Mouse (Mus musculus) heart, embryonic 14.5 days (tissue): ENCODE measurements around the gene Gm10591. TPM values are rescaled to one million over a fixed set of nuclear protein-coding genes. Genes with fewer than 3 reads are reported as not detected.
"Not testable (repeated sequence)": the region's sequence is repeated elsewhere in the genome, so short reads cannot be mapped to it uniquely, and the experiment has no call there.

Experiments
- ATAC-seq: fragments of 200-750 bp; cut with Nextera tagmentation; 2 replicates; pipeline ENCODE4 v1.8.0; 2017; ENCODE audit warnings: low read depth, moderate TSS enrichment; ENCODE audit not compliant: insufficient number of reproducible peaks, insufficient read depth, low FRiP score
- H3K27ac ChIP-seq, 2 experiments: fragments of 200-500 bp in 1 of 2; fragments of 300-500 bp in 1 of 2; sonication (generic) in 1 of 2; replicated peaks in 1 of 2; 2 replicates each; pipeline ENCODE4 v1.5.1; 2012 to 2014; ENCODE audit warnings: low read depth in 2 of 2, low read length in 2 of 2, control low read depth in 1 of 2, mild to moderate bottlenecking in 1 of 2, mixed read lengths in 1 of 2; ENCODE audit not compliant: control insufficient read depth in 1 of 2, insufficient read depth in 1 of 2
- H3K27me3 ChIP-seq: fragments of 300-500 bp; sonication (generic); 2 replicates; pipeline ENCODE4 v1.6.1; 2014; ENCODE audit warnings: mild to moderate bottlenecking, low read length, control low read depth; ENCODE audit not compliant: control insufficient read depth, insufficient read depth
- H3K36me3 ChIP-seq: fragments of 300-500 bp; sonication (generic); 2 replicates; pipeline ENCODE4 v1.6.1; 2014; ENCODE audit warnings: mild to moderate bottlenecking, control low read depth, low read length, mixed read lengths; ENCODE audit not compliant: control insufficient read depth, insufficient read depth
- H3K4me1 ChIP-seq, 2 experiments: fragments of 200-500 bp in 1 of 2; fragments of 300-500 bp in 1 of 2; sonication (generic) in 1 of 2; 2 replicates each; pipeline ENCODE4 v1.6.1; 2012 to 2014; ENCODE audit warnings: low read length in 2 of 2, control low read depth in 1 of 2, mixed read lengths in 1 of 2; ENCODE audit not compliant: control insufficient read depth in 2 of 2, insufficient read depth in 2 of 2
- H3K4me2 ChIP-seq: fragments of 300-500 bp; sonication (generic); 2 replicates; pipeline ENCODE4 v1.6.1; 2014; ENCODE audit warnings: mild to moderate bottlenecking, low read length
- H3K4me3 ChIP-seq, 2 experiments: fragments of 200-500 bp in 1 of 2; fragments of 300-500 bp in 1 of 2; sonication (generic) in 1 of 2; 2 replicates each; pipeline ENCODE4 v1.5.1; 2012 to 2014; ENCODE audit warnings: low read length in 2 of 2, mild to moderate bottlenecking in 2 of 2, control low read depth in 1 of 2, low read depth in 1 of 2, moderate library complexity in 1 of 2; ENCODE audit not compliant: control insufficient read depth in 1 of 2, insufficient read depth in 1 of 2
- H3K9ac ChIP-seq: fragments of 300-500 bp; sonication (generic); 2 replicates; pipeline ENCODE4 v1.6.1; 2014; ENCODE audit warnings: mild to moderate bottlenecking, low read length
- H3K9me3 ChIP-seq: fragments of 300-500 bp; sonication (generic); 2 replicates; pipeline ENCODE4 v1.6.1; 2016; ENCODE audit warnings: low read length, control low read depth; ENCODE audit not compliant: control insufficient read depth
- WGBS: fragments of 180-500 bp; shearing (Covaris S2); extraction: QIAGEN DNeasy Blood & Tissue Kit; methylation state at CpG from one replicate; pipeline ENCODE4 v1.1.7; 2014; 5-methylcytosine and 5-hydroxymethylcytosine counted together
- polyA plus RNA-seq: library from polyadenylated mRNA; unstranded; fragments of >200 nt; fragmentation: Nextera tagmentation; extraction: Ambion mirVana; gene quantifications from 2 replicates; pipeline ENCODE4 v1.2.1, GENCODE M21; 2014

Gm10591 gene
- polyA plus RNA-seq: 1.5 TPM in 1 of 2 replicates, not detected in the other

DNA sequence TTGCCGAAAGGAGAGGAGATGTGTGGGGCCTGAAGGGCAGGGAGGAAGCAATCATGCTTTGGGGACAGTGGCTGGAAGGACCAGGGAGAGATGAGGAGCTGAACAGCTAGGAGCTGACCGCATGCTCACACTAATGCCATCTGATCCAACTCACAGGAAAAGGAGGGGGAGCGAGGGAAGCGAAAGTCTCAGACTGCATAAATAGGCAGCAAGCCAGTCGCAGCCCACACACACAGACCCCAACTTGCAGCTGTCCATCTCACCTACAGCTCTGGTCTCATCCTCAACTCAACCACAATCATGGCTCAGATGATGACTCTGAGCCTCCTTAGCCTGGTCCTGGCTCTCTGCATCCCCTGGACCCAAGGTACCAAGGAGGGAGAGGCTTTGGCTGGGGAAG is at the start of gene Gm10591:
Gm10591 (plus strand) TSS at position 301 of the 400 bp plus-strand sequence.
- not testable (repeated sequence) for H3K27me3 ChIP-seq, ATAC-seq, H3K9me3 ChIP-seq, H3K9ac ChIP-seq, H3K27ac ChIP-seq, H3K36me3 ChIP-seq, H3K4me1 ChIP-seq, H3K4me2 ChIP-seq, H3K4me3 ChIP-seq
- no CpG with 5 or more reads among the region's 5 CpGs for WGBS

DNA sequence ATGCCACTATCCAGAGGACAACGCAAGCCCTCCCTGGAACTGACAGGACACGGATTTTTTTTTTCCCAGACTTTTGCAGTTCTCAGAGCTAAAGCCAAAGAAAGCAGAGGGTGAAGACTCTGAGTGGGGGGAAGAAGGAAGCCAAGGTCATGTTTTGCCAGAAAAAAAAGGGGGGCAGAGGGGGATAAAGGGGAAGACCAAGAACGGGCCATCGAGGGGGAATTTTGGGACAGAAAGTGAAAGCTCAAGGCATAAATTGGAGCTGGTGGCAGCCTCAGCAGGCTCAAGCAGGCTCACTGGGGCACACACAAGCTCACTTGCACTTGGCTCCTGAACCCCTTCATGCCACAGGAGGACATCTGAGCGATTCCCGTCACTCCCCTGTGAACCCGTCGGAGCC is 17.4 kb downstream of the Gm10591 start, which contains the start of gene Gm2564:
Gm2564 (plus strand) TSS at position 301 of the 400 bp plus-strand sequence.
- not testable (repeated sequence) for ATAC-seq, H3K36me3 ChIP-seq, H3K9ac ChIP-seq, H3K27ac ChIP-seq, H3K27me3 ChIP-seq, H3K4me1 ChIP-seq, H3K4me3 ChIP-seq, H3K9me3 ChIP-seq, H3K4me2 ChIP-seq
- no CpG with 5 or more reads among the region's 8 CpGs for WGBS

DNA sequence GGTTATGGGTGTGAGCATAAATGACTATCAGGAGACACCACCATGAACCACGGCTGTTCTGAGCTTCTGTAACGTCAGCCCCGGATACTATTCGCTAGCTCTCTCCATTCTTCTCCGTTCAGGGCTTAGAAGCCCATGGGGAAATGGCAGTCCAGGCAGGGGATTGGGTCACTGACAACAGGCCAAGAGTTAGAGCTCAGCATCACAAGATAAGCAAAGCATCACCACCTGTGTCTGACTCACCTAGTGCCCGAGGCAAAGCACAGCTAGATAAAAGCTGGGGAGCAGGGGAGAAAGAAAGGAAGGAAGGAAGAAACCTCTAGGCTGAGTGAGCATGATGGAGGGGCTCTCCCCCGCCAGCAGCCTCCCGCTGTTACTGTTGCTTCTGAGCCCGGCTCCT is 43.0 kb downstream of the Gm10591 start, which contains the start of gene Ccl27b:
Ccl27b (plus strand) TSS at position 301 of the 400 bp plus-strand sequence.
- ATAC-seq, H3K4me3 ChIP-seq, H3K4me1 ChIP-seq, H3K27me3 ChIP-seq, H3K9ac ChIP-seq, H3K9me3 ChIP-seq, H3K4me2 ChIP-seq, H3K36me3 ChIP-seq, H3K27ac ChIP-seq: not testable (repeated sequence)
- WGBS: no CpG with 5 or more reads among the region's 9 CpGs

DNA sequence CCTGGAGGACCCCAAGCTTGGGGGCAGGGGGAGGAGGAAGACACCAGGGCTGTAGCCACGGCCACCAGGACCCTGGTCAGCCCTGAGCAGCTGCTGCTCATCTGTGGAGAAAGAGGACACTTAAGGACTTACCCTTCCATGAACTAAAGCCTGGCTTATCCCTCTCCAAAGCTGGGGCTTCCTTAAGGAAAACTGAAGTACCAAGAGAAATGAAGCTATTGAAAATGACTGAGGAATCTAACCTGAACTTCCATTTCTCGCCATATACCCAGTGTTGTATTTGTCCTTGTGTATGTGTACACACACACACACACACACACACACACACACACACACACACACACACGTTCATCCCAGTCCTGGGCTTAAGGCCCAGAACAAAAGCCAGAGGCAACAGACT is 49.8 kb downstream of the Gm10591 start, which contains the start of gene Il11ra2:
Il11ra2 (minus strand) TSS at position 101 of the 400 bp plus-strand sequence.
- H3K9me3 ChIP-seq, H3K9ac ChIP-seq, H3K27ac ChIP-seq, H3K4me1 ChIP-seq, H3K36me3 ChIP-seq, H3K27me3 ChIP-seq, H3K4me3 ChIP-seq, ATAC-seq, H3K4me2 ChIP-seq: not testable (repeated sequence)
- WGBS: no CpG with 5 or more reads among the region's 3 CpGs

Other genes starting within 250 kb of the Gm10591 start
- not detected in 2 replicates for gene Gm21586, start 172.8 kb upstream of the Gm10591 start, polyA plus RNA-seq
- gene Gm2163, start 145.4 kb upstream of the Gm10591 start, polyA plus RNA-seq: not detected in 2 replicates
- not detected in 2 replicates for gene Fam205a2, start 84.0 kb upstream of the Gm10591 start, polyA plus RNA-seq
- gene Gm2564, start 17.5 kb downstream of the Gm10591 start, polyA plus RNA-seq: not detected in 2 replicates
- gene Ccl27b, start 43.1 kb downstream of the Gm10591 start, polyA plus RNA-seq: not detected in 2 replicates
- not detected in 2 replicates for gene Il11ra2, start 49.7 kb downstream of the Gm10591 start, polyA plus RNA-seq
- gene 4930578G10Rik, start 123.3 kb downstream of the Gm10591 start, polyA plus RNA-seq: 0.38 TPM in 1 of 2 replicates, not detected in the other
- gene Ccl19, start 144.4 kb downstream of the Gm10591 start, polyA plus RNA-seq: not detected in 2 replicates
- gene Ccl21a, start 161.8 kb downstream of the Gm10591 start, polyA plus RNA-seq: 28.2 and 39.6 TPM in 2 replicates
- gene Fam205a1, start 241.7 kb downstream of the Gm10591 start, polyA plus RNA-seq: 0.07 TPM in 1 of 2 replicates, not detected in the other
- gene Gm12394, start 244.6 kb downstream of the Gm10591 start, polyA plus RNA-seq: not detected in 2 replicates